Comparison of ENCODE assay signal across 8 mouse cellular contexts in genomic region chr2:168912051-168912891, GRCm38 (mm10). TPM values are rescaled to one million over a fixed set of nuclear protein-coding genes. Genes with fewer than 3 reads are reported as not detected.
DNase-seq lines count a peak whose midpoint lies in the region; ATAC-seq and TF ChIP-seq lines count a peak whose summit lies in the region.

No protein-coding gene starts in this region.

- H3K27me3 ChIP-seq in lung, embryonic 15.5 days = peaks cover 48% of the 10 kb centered on the region
- H3K27me3 ChIP-seq in hindbrain, embryonic 10.5 days (ENCODE audit: insufficient read depth, poor library complexity, severe bottlenecking) = peaks cover 64% of the 10 kb centered on the region
- peaks cover 21% of the 10 kb centered on the region for H3K27me3 ChIP-seq in limb, embryonic 14.5 days (ENCODE audit: control insufficient read depth, insufficient read depth, low read length)

- TF ChIP-seq POLR2A in lung, adult 2 months (IDR thresholded peaks at IDR 0.05; ENCODE audit: borderline replicate concordance, extremely low read depth, low read depth, low read length) = no peak
- TF ChIP-seq POLR2A in limb, embryonic 14.5 days (IDR thresholded peaks at IDR 0.05; ENCODE audit: borderline replicate concordance, extremely low read depth, insufficient read depth, insufficient read length) = no peak

- H3K4me2 ChIP-seq in lung, embryonic 15.5 days = peak overlapping the region; percentile 94
- H3K4me2 ChIP-seq in limb, embryonic 14.5 days (replicated peaks; ENCODE audit: low read depth, low read length, severe bottlenecking) = peak overlapping the region; percentile 85

- no peaks in the 10 kb centered on the region for H3K36me3 ChIP-seq in lung, embryonic 15.5 days
- no peaks in the 10 kb centered on the region for H3K36me3 ChIP-seq in hindbrain, embryonic 10.5 days
- H3K36me3 ChIP-seq in limb, embryonic 14.5 days (ENCODE audit: control insufficient read depth, insufficient read depth, low read length) = no peaks in the 10 kb centered on the region

- DNase-seq in lung, adult 2 months = no peak
- peak; percentile 47 for DNase-seq in embryo, embryonic 10.5 days (ENCODE audit: low spot score)
- peak; percentile 53 for DNase-seq in hindbrain, embryonic 10.5 days (ENCODE audit: low spot score)
- DNase-seq in limb, embryonic 14.5 days (ENCODE audit: low spot score) = peak; percentile 58
- DNase-seq in retina, postnatal 1 day = peak; percentile 56
- no peak for DNase-seq in layer of hippocampus, adult 8-10 months (ENCODE audit: low spot score in 2 of 2)
- DNase-seq in urinary bladder, postnatal 10 days (ENCODE audit: low spot score) = no peak

- WGBS in lung, embryonic 15.5 days = under 1% methylated on average over 70 of the region's 70 CpGs
- WGBS in lung, adult 2 months = 1% methylated on average over 70 of the region's 70 CpGs
- under 1% methylated on average over 70 of the region's 70 CpGs for WGBS in hindbrain, embryonic 10.5 days
- 1% methylated on average over 53 of the region's 70 CpGs for WGBS in limb, embryonic 14.5 days

- H3K4me3 ChIP-seq in lung, embryonic 15.5 days = peak overlapping the region; percentile 45
- H3K4me3 ChIP-seq in lung, adult 2 months (replicated peaks; ENCODE audit: extremely low read depth, low read depth, low read length) = no peak overlapping the region
- H3K4me3 ChIP-seq in hindbrain, embryonic 10.5 days = peak overlapping the region; percentile 60
- H3K4me3 ChIP-seq in limb, embryonic 14.5 days (replicated peaks; ENCODE audit: low read length) = peak overlapping the region; percentile 45

- no peak for TF ChIP-seq CTCF in lung, adult 2 months (IDR thresholded peaks at IDR 0.05; ENCODE audit: insufficient read depth, low read length)

- ATAC-seq in lung, embryonic 15.5 days (ENCODE audit: borderline replicate concordance, extremely low read depth, low FRiP score, low TSS enrichment) = no peak
- peak; percentile 74 for ATAC-seq in limb, embryonic 14.5 days (ENCODE audit: low FRiP score, low read depth)

- H3K9me3 ChIP-seq in lung, embryonic 15.5 days = no peaks in the 10 kb centered on the region
- H3K9me3 ChIP-seq in hindbrain, embryonic 10.5 days = no peaks in the 10 kb centered on the region
- H3K9me3 ChIP-seq in limb, embryonic 14.5 days (ENCODE audit: control insufficient read depth, low read length) = no peaks in the 10 kb centered on the region

- peaks cover 23% of the 10 kb centered on the region for H3K4me1 ChIP-seq in lung, embryonic 15.5 days
- H3K4me1 ChIP-seq in lung, adult 2 months (ENCODE audit: control insufficient read depth, insufficient read depth, low read length) = 0 out of 2 replicates have a peak, but pooled peaks cover 3% of the 10 kb centered on the region
- peaks cover 29% of the 10 kb centered on the region for H3K4me1 ChIP-seq in hindbrain, embryonic 10.5 days (replicated peaks)
- peaks cover 20% of the 10 kb centered on the region for H3K4me1 ChIP-seq in limb, embryonic 14.5 days (ENCODE audit: control insufficient read depth, insufficient read depth, low read length)

- H3K9ac ChIP-seq in lung, embryonic 15.5 days = peak overlapping the region; percentile 31; the same call in 1 of the 2 replicates
- H3K9ac ChIP-seq in limb, embryonic 14.5 days (ENCODE audit: low read depth, low read length, severe bottlenecking) = peak overlapping the region; percentile 43

- H3K27ac ChIP-seq in lung, embryonic 15.5 days = no peak overlapping the region
- peak overlapping the region; percentile 29 for H3K27ac ChIP-seq in hindbrain, embryonic 10.5 days
- H3K27ac ChIP-seq in limb, embryonic 14.5 days (replicated peaks; ENCODE audit: low read depth, low read length) = 0 out of 2 replicates have a peak overlapping the region, but pooled peaks have one; percentile 43

RNA-seq across cellular contexts. Expression of gene Zfp64, which starts 43.1 kb away (rescaled TPM):
- 29.8 and 30.0 TPM in 2 replicates for polyA plus RNA-seq in lung, embryonic 15.5 days (2015; fragmentation: Nextera tagmentation; extraction: Ambion mirVana)
- polyA plus RNA-seq in lung, adult 2 months (2012; rRNA removed) = 26.5 and 29.9 TPM in 2 replicates
- 39.9 and 41.3 TPM in 2 replicates for polyA plus RNA-seq in hindbrain, embryonic 10.5 days (2016; fragmentation: Nextera tagmentation; extraction: Ambion mirVana)
- polyA plus RNA-seq in limb, embryonic 14.5 days (2012; rRNA removed) = 46.0 and 55.3 TPM in 2 replicates
- 49.5 and 50.6 TPM in 2 replicates for polyA plus RNA-seq in limb, embryonic 14.5 days (2014; fragmentation: Nextera tagmentation; extraction: Ambion mirVana)
- total RNA-seq in layer of hippocampus, adult 8-10 months (2022) = 10 to 100 TPM; 14.5 to 20.1 (median 16.6) TPM

Comparison
In these comparisons a context has a peak if more than half of its experiments do, and no peak if none do; other contexts are left out.
1. DNase-seq: peak in embryo, embryonic 10.5 days (single experiment), hindbrain, embryonic 10.5 days (single experiment), limb, embryonic 14.5 days (single experiment) and retina, postnatal 1 day (single experiment); none in lung, adult 2 months (single experiment), layer of hippocampus, adult 8-10 months (0 of 2) and urinary bladder, postnatal 10 days (single experiment).